Mouse (Mus musculus) megakaryocyte, embryonic 14.5 days (primary cell): Measurements from ENCODE around the gene Odf3.

Experiments used
- FLI1 ChIP-seq: IDR thresholded peaks from 2 replicates; pipeline ENCODE4 v1.6.1; 2012; ENCODE audit warnings: low read length, inconsistent platforms, mixed read lengths
- GATA1 ChIP-seq: IDR thresholded peaks from 3 replicates; pipeline ENCODE4 v1.6.1; 2012; ENCODE audit warnings: mixed read lengths, low read length, inconsistent platforms, borderline replicate concordance

- TF ChIP-seq GATA1 (no peak), FLI1 (no peak)
Observed at GRCm38 (mm10) chr7:140810496-140810895, 37.1 kb upstream of the Odf3 start.
